Mouse (Mus musculus): Measurements from ENCODE around the gene Zranb3. TPM values are rescaled to one million over a fixed set of nuclear protein-coding genes. Genes with fewer than 3 reads are reported as not detected.
"Not testable (repeated sequence)": the region's sequence is repeated elsewhere in the genome, so short reads cannot be mapped to it uniquely, and the experiment has no call there.

Gene Zranb3
- total RNA-seq, 2 experiments from 2014 or later: 6.9 to 7.6 TPM

DNA sequence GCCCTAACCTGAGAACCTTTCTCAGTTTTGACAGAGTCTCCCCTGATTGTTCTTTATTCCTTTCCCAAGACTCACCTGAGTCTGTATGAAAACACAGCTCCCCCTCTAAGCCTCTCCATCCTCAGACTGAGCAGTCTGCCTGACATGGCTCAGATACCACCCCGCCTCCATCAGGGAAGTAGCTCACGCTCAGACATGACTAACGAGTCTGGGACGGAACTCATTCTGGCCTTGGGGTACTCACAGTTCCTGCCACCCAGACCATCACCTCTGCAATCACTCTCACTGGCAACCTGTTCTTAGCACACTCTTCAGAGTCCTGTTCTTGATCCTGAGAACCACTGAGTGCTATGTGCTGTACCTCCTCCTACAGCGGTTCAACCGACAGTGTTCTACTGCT is 38.1 kb downstream of the Zranb3 start:
- intact Hi-C loops (cut with DNase I): no loop called here
- DNase-seq (ENCODE audit: low spot score in 2 of 2): no peak

GRCm38 (mm10) chr1:128062167-128062566 is 40.7 kb downstream of the Zranb3 start:
- intact Hi-C loops (cut with DNase I): no loop called here
- DNase-seq (ENCODE audit: low spot score in 2 of 2): no peak

- intact Hi-C loops (cut with DNase I): no loop called here
- no peak for DNase-seq (ENCODE audit: low spot score in 2 of 2)
Measured at GRCm38 (mm10) chr1:128061401-128061800, 41.4 kb downstream of the Zranb3 start.

DNA sequence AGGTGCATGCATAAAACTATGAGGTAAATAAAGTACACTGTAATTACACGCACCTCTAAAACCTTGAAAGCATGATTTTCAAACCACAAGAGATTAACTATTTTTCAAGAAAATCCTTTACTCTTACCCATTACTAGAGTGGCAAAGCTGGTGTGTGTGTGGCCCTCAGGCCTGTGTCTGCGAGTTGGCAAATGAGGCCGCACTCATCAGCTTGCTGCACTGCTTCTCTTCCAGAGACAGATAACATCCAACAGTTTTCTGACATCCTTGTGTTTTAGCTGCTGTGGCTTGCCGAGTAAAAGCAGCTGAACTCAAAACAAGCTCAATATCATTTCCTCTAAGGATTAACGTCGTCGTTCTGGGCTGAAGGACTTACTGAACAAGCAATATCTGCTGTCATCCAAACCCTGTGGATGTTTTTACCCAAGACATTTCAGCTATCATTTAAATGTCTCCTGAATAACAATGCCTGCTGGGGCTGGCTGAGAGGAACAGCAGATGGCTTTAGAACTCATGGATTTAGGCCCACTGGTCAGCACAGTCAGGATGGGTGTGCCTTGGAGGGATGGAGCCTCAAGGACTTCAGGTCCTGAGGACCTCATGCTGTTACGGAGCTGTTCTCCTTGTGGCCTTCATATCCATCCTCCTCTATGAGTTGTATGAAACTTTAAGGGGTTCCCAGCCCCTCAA is 42.0 kb downstream of the Zranb3 start:
- DNase-seq (ENCODE audit: low spot score in 2 of 2): no peak
- intact Hi-C loops (cut with DNase I): no loop called here

GRCm38 (mm10) chr1:128058625-128059024 is 44.2 kb downstream of the Zranb3 start:
- intact Hi-C loops (cut with DNase I): no loop called here
- DNase-seq (ENCODE audit: low spot score in 2 of 2): no peak

DNA sequence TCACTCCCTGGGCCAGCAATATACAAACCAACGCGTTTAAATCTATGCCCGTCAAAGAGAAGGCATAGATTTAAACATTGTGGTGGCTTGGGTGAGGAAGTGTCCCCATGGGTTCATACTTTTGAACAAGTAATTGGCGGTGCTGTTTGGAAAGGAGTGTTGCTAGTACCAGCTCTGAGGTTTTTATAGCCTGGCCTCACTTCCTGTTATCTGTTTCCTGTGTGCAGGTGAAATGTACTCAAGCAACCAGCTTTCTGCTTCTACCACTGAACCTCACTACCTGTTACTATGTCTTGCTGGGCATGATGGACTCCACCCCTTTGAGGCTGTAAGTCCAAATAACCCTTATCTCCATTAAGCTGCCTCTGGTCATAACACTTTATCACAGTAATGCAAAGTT is 45.6 kb downstream of the Zranb3 start:
- intact Hi-C loops (cut with DNase I): no loop called here
- no peak for DNase-seq (ENCODE audit: low spot score in 2 of 2)

GRCm38 (mm10) chr1:128046920-128047319 is 55.9 kb downstream of the Zranb3 start:
- intact Hi-C loops (cut with DNase I): no loop called here
- no peak for DNase-seq (ENCODE audit: low spot score in 2 of 2)

DNA sequence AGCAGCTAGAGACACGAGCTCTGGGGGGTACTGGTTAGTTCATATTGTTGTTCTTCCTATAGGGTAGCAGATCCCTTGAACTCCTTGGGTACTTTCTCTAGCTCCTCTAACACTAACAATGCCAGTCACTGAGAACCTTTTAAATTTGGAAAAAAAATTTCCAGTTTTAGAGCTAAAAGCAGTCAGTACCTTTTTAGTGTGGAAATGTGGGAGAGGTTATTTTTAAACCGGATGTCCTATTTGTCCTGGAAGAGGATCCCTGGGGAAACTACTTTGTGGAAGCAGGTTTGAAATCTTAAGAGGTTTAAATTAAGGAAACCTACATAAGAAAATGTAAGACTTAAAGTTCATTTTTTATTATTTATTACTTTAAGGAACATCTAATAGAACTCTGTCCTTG is 56.4 kb downstream of the Zranb3 start:
- intact Hi-C loops (cut with DNase I): no loop called here
- DNase-seq (ENCODE audit: low spot score in 2 of 2): no peak

- no peak for DNase-seq (ENCODE audit: low spot score in 2 of 2)
- intact Hi-C loops (cut with DNase I): no loop called here
Measured at GRCm38 (mm10) chr1:128044181-128044580, 58.7 kb downstream of the Zranb3 start.

GRCm38 (mm10) chr1:128036296-128036695 is 66.6 kb downstream of the Zranb3 start:
- intact Hi-C loops (cut with DNase I): no loop called here
- DNase-seq (ENCODE audit: low spot score in 2 of 2): no peak

GRCm38 (mm10) chr1:128032123-128032522 is 70.7 kb downstream of the Zranb3 start:
- DNase-seq (ENCODE audit: low spot score in 2 of 2): peak; percentile 39 to 45
- intact Hi-C loops (cut with DNase I): loop anchor here (2.0 to 5.0 kb wide), 3 partner anchors 45 to 205 kb away; no protein-coding TSS in a partner anchor

DNA sequence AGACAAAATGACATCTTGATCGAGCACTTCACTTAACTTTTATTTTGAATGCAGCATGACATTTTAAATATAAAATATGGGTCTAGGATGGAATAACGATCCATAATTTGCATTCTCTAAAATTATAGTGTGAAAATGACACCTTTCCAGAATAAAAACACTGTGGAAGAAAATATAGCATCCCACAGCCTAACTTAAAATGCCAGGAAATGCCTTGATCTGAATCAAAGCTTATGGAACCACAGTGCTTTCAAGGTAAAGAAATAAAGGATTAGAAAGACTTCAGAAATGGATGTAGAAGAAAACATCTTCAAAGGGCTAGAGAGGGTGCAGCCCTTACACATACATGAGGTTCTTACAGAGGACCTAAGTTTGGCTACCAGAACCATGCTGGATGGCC is 71.3 kb downstream of the Zranb3 start:
- intact Hi-C loops (cut with DNase I): loop anchor here (5.0 kb wide), 2 partner anchors 74 to 204 kb away; no protein-coding TSS in a partner anchor

DNA sequence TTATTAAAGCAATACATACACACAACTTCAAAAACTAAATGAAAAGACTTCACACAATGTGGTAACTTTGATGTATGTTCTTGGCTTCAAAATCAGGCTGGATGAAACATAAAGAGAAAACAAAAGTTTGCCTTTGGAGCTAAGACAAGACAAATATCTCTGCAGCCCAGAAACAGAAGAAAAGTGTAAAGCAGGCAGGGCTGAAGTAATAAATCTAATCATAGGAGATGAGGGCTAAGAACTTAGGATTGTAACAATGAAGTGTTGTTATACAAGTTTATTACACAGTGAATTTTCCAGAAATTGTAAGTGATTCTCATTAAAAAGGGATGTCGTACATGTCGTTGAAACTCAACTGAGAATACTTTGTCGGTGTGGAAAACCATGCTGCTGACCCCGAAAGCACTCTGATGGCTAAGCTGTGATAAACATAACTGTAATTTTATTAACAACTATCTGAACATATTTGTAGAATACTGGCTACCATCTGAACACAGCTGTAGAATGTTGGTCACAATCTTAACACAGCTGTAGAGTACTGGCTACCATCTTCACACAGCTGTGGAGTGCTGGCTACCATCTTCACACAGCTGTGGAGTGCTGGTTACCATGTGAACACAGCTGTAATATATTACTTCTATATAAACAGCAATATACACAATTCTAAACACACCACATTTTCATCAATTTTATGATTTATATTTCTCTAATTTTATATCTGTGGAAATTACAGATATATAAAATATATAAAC is 78.3 kb downstream of the Zranb3 start:
- intact Hi-C loops (cut with DNase I): no loop called here
- no peak for DNase-seq (ENCODE audit: low spot score in 2 of 2)

More for the DNA sequence above, 71.3 kb downstream of the Zranb3 start:
- DNase-seq (ENCODE audit: low spot score in 2 of 2): no peak

- DNase-seq (ENCODE audit: low spot score in 2 of 2): no peak
- intact Hi-C loops (cut with DNase I): no loop called here
Measured at GRCm38 (mm10) chr1:128020001-128020770, 82.7 kb downstream of the Zranb3 start.

- intact Hi-C loops (cut with DNase I): no loop called here
- DNase-seq (ENCODE audit: low spot score in 2 of 2): no peak
Measured at GRCm38 (mm10) chr1:128016035-128016492, 86.8 kb downstream of the Zranb3 start.

GRCm38 (mm10) chr1:128013698-128014386 is 89.0 kb downstream of the Zranb3 start:
- intact Hi-C loops (cut with DNase I): no loop called here
- no peak for DNase-seq (ENCODE audit: low spot score in 2 of 2)

- intact Hi-C loops (cut with DNase I): no loop called here
- DNase-seq (ENCODE audit: low spot score in 2 of 2): no peak
Measured at GRCm38 (mm10) chr1:128009751-128010150, 93.1 kb downstream of the Zranb3 start.

- DNase-seq (ENCODE audit: low spot score in 2 of 2); intact Hi-C loops (cut with DNase I): not testable (repeated sequence)
Measured at GRCm38 (mm10) chr1:128006042-128006600, 96.7 kb downstream of the Zranb3 start.

- intact Hi-C loops (cut with DNase I): no loop called here
Measured at GRCm38 (mm10) chr1:128004371-128004720, 98.5 kb downstream of the Zranb3 start.

More at GRCm38 (mm10) chr1:128004371-128004720, 98.5 kb downstream of the Zranb3 start:
- no peak for DNase-seq (ENCODE audit: low spot score in 2 of 2)

Data from left cerebral cortex, postnatal 36 days (tissue).